Mouse (Mus musculus) embryonic facial prominence, embryonic 10.5 days (tissue): ENCODE results near the gene Klhl29. TPM values are rescaled to one million over a fixed set of nuclear protein-coding genes. Genes with fewer than 3 reads are reported as not detected.

Source experiments
- DNase-seq: peaks from one replicate; pipeline ENCODE4 v3.0.0-alpha.2; 2017; ENCODE audit warnings: low spot score
- H3K27ac ChIP-seq: fragments of 300-500 bp; sonication (generic); replicated peaks from 2 replicates; pipeline ENCODE4 v1.5.1; 2016; ENCODE audit warnings: mild to moderate bottlenecking
- H3K27me3 ChIP-seq: fragments of 300-500 bp; sonication (generic); replicated peaks from 2 replicates; pipeline ENCODE4 v1.6.1; 2016; ENCODE audit warnings: low read depth, mild to moderate bottlenecking; ENCODE audit not compliant: poor library complexity, severe bottlenecking
- H3K36me3 ChIP-seq: fragments of 300-500 bp; sonication (generic); replicated peaks from 2 replicates; pipeline ENCODE4 v1.6.1; 2016; ENCODE audit warnings: mild to moderate bottlenecking, moderate library complexity
- H3K4me1 ChIP-seq: fragments of 300-500 bp; sonication (generic); 2 replicates; pipeline ENCODE4 v1.6.1; 2016
- H3K4me3 ChIP-seq: fragments of 300-500 bp; sonication (generic); 2 replicates; pipeline ENCODE4 v1.5.1; 2016; ENCODE audit warnings: mild to moderate bottlenecking, moderate library complexity
- H3K9me3 ChIP-seq: fragments of 300-500 bp; sonication (generic); 2 replicates; pipeline ENCODE4 v1.6.1; 2016; ENCODE audit warnings: mild to moderate bottlenecking
- WGBS: fragments of 180-500 bp; shearing (Covaris S2); methylation state at CpG from one replicate; pipeline ENCODE4 v1.1.7; 2016; 5-methylcytosine and 5-hydroxymethylcytosine counted together
- polyA plus RNA-seq: library from polyadenylated mRNA; unstranded; fragments of >200 nt; fragmentation: Nextera tagmentation; extraction: Ambion mirVana; gene quantifications from 2 replicates; pipeline ENCODE4 v1.2.1, GENCODE M21; 2016

Klhl29 gene
- polyA plus RNA-seq, 1 experiment from 2014 or later, result 1.00 TPM

- 66% methylated on average over 4 of the region's 4 CpGs for WGBS
- Histone ChIP-seq H3K4me3 (no peak overlapping the region), H3K27ac (no peak overlapping the region), H3K4me1 (peaks cover 73% of the 10 kb centered on the region), H3K27me3 (no peaks in the 10 kb centered on the region), H3K36me3 (no peaks in the 10 kb centered on the region), H3K9me3 (no peaks in the 10 kb centered on the region)
- no peak for DNase-seq
Observed at GRCm38 (mm10) chr12:5243449-5243848, 132.0 kb downstream of the Klhl29 start.

DNA sequence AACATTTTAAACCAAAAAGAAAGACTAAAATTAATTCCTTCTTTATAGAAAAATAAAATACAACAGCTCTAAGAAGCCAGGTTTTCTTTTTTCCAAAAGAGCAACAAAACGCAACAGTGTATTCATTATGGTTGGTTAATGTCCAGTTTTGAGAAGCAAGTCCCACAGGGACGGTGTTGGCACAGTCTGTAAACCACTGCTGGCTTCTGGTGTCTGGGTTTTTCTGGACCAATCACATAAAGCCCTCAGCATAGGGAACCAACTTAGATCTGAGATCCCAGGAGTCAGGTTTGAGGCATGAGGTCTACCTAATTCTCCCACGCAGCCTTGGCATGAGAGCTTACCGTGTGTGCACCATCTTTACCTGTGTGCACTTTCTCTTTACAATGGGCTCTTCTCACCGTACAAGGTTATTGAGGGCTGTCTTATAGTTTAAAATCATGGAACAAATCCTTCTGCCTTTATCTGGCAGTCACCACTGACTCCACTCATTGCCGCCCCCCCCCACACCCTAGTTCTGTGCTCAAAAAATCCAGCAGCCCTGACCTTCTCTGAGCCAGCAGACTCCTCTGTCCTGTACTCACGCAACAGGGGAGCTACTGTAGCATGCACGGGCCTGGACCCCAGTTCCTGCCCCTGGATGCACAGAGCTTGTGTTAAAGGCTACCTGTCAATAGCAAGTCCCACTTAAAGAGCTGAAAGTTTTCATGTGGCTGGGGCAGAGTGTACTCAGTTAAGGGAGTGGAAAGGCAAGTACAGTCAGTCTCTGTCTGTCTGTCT, 132.7 kb downstream of the Klhl29 start:
- Histone ChIP-seq H3K9me3 (no peaks in the 10 kb centered on the region), H3K36me3 (no peaks in the 10 kb centered on the region), H3K4me3 (no peak overlapping the region), H3K27me3 (no peaks in the 10 kb centered on the region), H3K4me1 (peaks cover 69% of the 10 kb centered on the region), H3K27ac (peak overlapping the region; percentile 26; the same call in 1 of the 2 replicates)
- 92% methylated on average over 8 of the region's 8 CpGs for WGBS
- DNase-seq, result no peak

- Histone ChIP-seq H3K4me3 (no peak overlapping the region), H3K4me1 (peaks cover 49% of the 10 kb centered on the region), H3K27me3 (no peaks in the 10 kb centered on the region), H3K36me3 (no peaks in the 10 kb centered on the region), H3K27ac (peak overlapping the region; percentile 16; the same call in 1 of the 2 replicates), H3K9me3 (no peaks in the 10 kb centered on the region)
- WGBS, result 55% methylated on average over 17 of the region's 17 CpGs
- DNase-seq, result peak; percentile 64
Observed at GRCm38 (mm10) chr12:5239451-5240245, 135.8 kb downstream of the Klhl29 start.

DNA sequence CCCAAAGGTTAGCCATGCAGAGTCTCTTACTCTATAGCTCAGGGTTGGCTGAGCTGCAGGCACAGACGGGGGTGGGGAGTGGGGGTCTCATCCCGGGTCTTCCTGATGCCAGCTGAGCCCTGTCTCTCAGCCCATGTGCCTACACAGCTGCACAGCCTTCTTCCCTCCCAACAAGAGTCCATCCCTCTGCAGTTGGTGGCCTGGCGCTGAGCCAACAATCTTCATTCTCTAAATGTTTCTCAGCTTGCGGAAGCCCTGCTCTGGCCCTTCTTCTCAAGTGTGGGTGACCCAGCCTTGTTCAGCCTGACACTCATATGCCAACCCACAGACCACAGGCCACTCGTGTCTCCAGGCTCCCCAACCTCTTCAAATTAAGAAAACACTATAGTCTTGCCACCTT, 138.4 kb downstream of the Klhl29 start:
- WGBS, result 82% methylated on average over 5 of the region's 5 CpGs
- H3K36me3 ChIP-seq, result no peaks in the 10 kb centered on the region
- no peak overlapping the region for H3K27ac ChIP-seq
- no peaks in the 10 kb centered on the region for H3K27me3 ChIP-seq
- H3K4me1 ChIP-seq, result peaks cover 38% of the 10 kb centered on the region
- DNase-seq, result no peak
- no peaks in the 10 kb centered on the region for H3K9me3 ChIP-seq
- H3K4me3 ChIP-seq, result no peak overlapping the region

DNA sequence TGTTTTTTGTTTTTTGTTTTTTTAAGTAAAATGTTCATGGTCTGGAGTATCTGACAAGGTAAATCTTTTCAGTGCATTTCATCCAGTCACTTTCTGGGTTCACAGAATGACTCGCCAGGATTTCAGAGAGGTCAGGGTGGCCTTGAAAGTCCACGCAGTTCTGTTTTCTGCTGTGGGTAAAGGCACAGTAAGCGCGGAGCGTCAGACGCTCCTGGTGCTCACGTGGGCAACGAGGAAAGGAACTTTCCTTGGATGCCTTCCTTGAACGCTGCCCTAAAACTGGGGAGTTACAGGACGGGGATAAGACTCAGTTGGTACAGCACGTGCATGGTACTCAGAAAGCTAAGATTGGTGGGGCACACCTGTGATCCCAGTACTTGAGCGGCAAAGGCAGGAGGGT, 139.9 kb downstream of the Klhl29 start:
- H3K9me3 ChIP-seq, result no peaks in the 10 kb centered on the region
- H3K27ac ChIP-seq, result no peak overlapping the region
- no peak overlapping the region for H3K4me3 ChIP-seq
- peaks cover 31% of the 10 kb centered on the region for H3K4me1 ChIP-seq
- no peaks in the 10 kb centered on the region for H3K36me3 ChIP-seq
- DNase-seq, result no peak
- WGBS, result 91% methylated on average over 12 of the region's 12 CpGs
- H3K27me3 ChIP-seq, result no peaks in the 10 kb centered on the region

DNA sequence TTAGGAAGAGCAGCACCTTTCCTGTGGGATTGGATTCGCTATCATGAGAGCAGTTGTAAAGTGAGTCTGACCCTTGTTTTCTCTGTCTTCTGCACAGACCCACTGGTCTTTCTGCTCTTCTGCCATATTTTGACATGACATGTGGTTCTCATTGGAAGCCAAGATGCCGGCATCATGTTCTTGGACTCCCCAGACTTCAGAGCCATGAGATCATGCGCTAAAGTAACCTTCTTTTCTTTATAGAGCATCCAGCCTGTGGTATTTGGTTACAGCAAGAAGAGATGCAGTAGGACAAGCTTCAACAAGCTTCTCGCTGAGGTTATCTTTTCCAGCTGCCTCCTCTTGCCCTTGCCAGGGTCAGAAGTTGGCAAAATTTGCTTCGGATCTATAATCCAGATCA, 145.0 kb downstream of the Klhl29 start:
- WGBS, result 89% methylated on average over 5 of the region's 5 CpGs
- Histone ChIP-seq H3K4me3 (no peak overlapping the region), H3K27ac (no peak overlapping the region), H3K9me3 (no peaks in the 10 kb centered on the region), H3K4me1 (peaks cover 18% of the 10 kb centered on the region), H3K27me3 (no peaks in the 10 kb centered on the region), H3K36me3 (no peaks in the 10 kb centered on the region)
- no peak for DNase-seq

- Histone ChIP-seq H3K27ac (no peak overlapping the region), H3K36me3 (no peaks in the 10 kb centered on the region), H3K27me3 (no peaks in the 10 kb centered on the region), H3K4me1 (peaks cover 14% of the 10 kb centered on the region), H3K4me3 (no peak overlapping the region), H3K9me3 (no peaks in the 10 kb centered on the region)
- no peak for DNase-seq
- WGBS, result 43% methylated on average over 14 of the region's 14 CpGs
Observed at GRCm38 (mm10) chr12:5226676-5227654, 148.5 kb downstream of the Klhl29 start.

- Histone ChIP-seq H3K27me3 (no peaks in the 10 kb centered on the region), H3K36me3 (no peaks in the 10 kb centered on the region), H3K4me3 (no peak overlapping the region), H3K4me1 (peaks cover 31% of the 10 kb centered on the region), H3K27ac (no peak overlapping the region), H3K9me3 (no peaks in the 10 kb centered on the region)
- WGBS, result 70% methylated on average over 1 of the region's 1 CpGs
- DNase-seq, result no peak
Observed at GRCm38 (mm10) chr12:5223595-5223994, 151.9 kb downstream of the Klhl29 start.

GRCm38 (mm10) chr12:5222439-5223202, 152.9 kb downstream of the Klhl29 start:
- WGBS, result 96% methylated on average over 8 of the region's 8 CpGs
- H3K36me3 ChIP-seq, result no peaks in the 10 kb centered on the region
- no peak overlapping the region for H3K4me3 ChIP-seq

DNA sequence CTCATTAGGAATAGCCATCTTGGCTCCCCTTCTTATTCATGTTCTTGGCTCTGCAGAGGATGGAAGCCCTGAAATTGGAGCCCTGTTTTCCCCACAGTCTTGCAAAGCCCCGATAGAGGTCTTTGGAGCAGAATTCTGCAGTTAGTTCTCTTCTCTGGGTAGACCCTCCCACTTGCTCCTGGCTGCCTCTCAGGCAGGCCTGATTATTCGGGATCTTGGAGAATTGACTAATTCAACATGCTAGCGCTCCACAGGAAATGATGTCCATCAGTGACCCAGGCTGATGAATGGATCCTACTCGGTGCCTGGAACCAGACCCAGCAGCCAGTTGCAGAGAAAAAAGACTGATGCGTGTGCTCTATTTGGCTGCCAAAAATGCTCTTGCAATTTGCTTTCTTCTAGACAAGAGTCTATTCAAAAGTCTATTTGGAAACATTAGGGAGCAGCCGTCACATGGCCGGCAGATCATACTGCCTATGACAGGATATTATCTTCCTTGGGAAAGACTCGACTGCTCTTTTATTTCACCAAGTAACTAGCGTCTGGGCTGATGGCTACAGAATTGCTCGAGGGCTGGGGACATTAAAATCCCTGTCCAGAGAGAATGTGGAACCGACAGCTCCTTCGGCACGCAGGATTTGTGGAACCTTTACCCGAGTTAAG, 155.4 kb downstream of the Klhl29 start:
- H3K27me3 ChIP-seq, result no peaks in the 10 kb centered on the region
- H3K4me3 ChIP-seq, result no peak overlapping the region
- no peak overlapping the region for H3K27ac ChIP-seq
- H3K4me1 ChIP-seq, result peaks cover 41% of the 10 kb centered on the region
- no peaks in the 10 kb centered on the region for H3K36me3 ChIP-seq
- WGBS, result 76% methylated on average over 14 of the region's 14 CpGs
- DNase-seq, result no peak
- H3K9me3 ChIP-seq, result no peaks in the 10 kb centered on the region

More at GRCm38 (mm10) chr12:5222439-5223202, 152.9 kb downstream of the Klhl29 start:
- Histone ChIP-seq H3K9me3 (no peaks in the 10 kb centered on the region), H3K27me3 (no peaks in the 10 kb centered on the region), H3K27ac (no peak overlapping the region), H3K4me1 (peaks cover 32% of the 10 kb centered on the region)
- DNase-seq, result no peak
